Mouse (Mus musculus): ENCODE results near the gene Gnb1l.

- TF ChIP-seq CTCF (IDR thresholded peaks at IDR 0.05; ENCODE audit: borderline replicate concordance, insufficient read depth, low read length) (no peak), POLR2A (IDR thresholded peaks at IDR 0.05; ENCODE audit: low read depth, low read length) (no peak)
Observed at GRCm38 (mm10) chr16:18501531-18501930, 3.0 kb downstream of the Gnb1l start.
